Mouse (Mus musculus) bone marrow, adult 2 months (tissue): ENCODE data around the gene 4933430I17Rik.

Experiments
- CTCF ChIP-seq: fragments of 200-500 bp; IDR thresholded peaks from 2 replicates; pipeline ENCODE4 v1.5.1; 2011; ENCODE audit warnings: low read length, control low read depth; ENCODE audit not compliant: control insufficient read depth, insufficient read depth
- POLR2A ChIP-seq: fragments of 200-500 bp; IDR thresholded peaks from 2 replicates; pipeline ENCODE4 v1.6.1; 2011; ENCODE audit warnings: low read depth, mild to moderate bottlenecking, control low read depth, low read length, borderline replicate concordance; ENCODE audit not compliant: control insufficient read depth

- TF ChIP-seq CTCF (no peak), POLR2A (no peak)
Measured at GRCm38 (mm10) chr4:62569603-62570002, 44.4 kb downstream of the 4933430I17Rik start.
